Mouse (Mus musculus): ENCODE measurements around the gene Nkapd1. TPM values are rescaled to one million over a fixed set of nuclear protein-coding genes. Genes with fewer than 3 reads are reported as not detected.
A peak's percentile ranks its signal among the peaks of the same experiment; 100 is the strongest.

The Nkapd1 gene
- total RNA-seq (2014; rRNA removed) (10.9 and 19.3 TPM in 2 replicates), polyA plus RNA-seq (2015; fragmentation: Nextera tagmentation; extraction: Ambion mirVana) (18.7 and 22.5 TPM in 2 replicates)

- H3K9me3 ChIP-seq (ENCODE audit: low read length) = no peaks in the 10 kb centered on the region
- peaks cover 6% of the 10 kb centered on the region; the same call in 1 of the 2 replicates for H3K4me1 ChIP-seq (ENCODE audit: insufficient read depth, low read length)
- TF ChIP-seq CTCF (IDR thresholded peaks at IDR 0.05) = peak; percentile 33; the same call in 1 of the 2 replicates
- peaks cover 21% of the 10 kb centered on the region; the same call in 1 of the 2 replicates for H3K36me3 ChIP-seq (ENCODE audit: insufficient read depth, low read length)
- ATAC-seq (ENCODE audit: low FRiP score) = peak; percentile 93
- peak within 1 kb of the TSS; percentile 97 for H3K27ac ChIP-seq (ENCODE audit: low read depth, low read length)
- H3K9ac ChIP-seq (replicated peaks; ENCODE audit: low read length, poor library complexity, severe bottlenecking) = peak within 1 kb of the TSS; percentile 84
- H3K4me2 ChIP-seq (ENCODE audit: low read depth, low read length, poor library complexity, severe bottlenecking) = peak within 1 kb of the TSS; percentile 69
- peak within 1 kb of the TSS; percentile 79 for H3K4me3 ChIP-seq (ENCODE audit: low read depth, low read length)
- WGBS = under 1% methylated on average over 80 of the region's 81 CpGs
- DNase-seq (ENCODE audit: low spot score) = peak; percentile 93
- no peaks in the 10 kb centered on the region for H3K27me3 ChIP-seq (ENCODE audit: insufficient read depth, low read length)
Measured at GRCm38 (mm10) chr9:50616766-50617603, at the start of gene Nkapd1, which contains the start of gene Pih1d2. Nkapd1 (minus strand) TSS chr9:50617464. Pih1d2 (plus strand) TSS chr9:50617321.

- no peak overlapping the region for H3K9ac ChIP-seq (replicated peaks; ENCODE audit: low read length, poor library complexity, severe bottlenecking)
- no peaks in the 10 kb centered on the region for H3K4me1 ChIP-seq (ENCODE audit: insufficient read depth, low read length)
- ATAC-seq (ENCODE audit: low FRiP score) (no peak), DNase-seq (ENCODE audit: low spot score) (no peak)
- no peaks in the 10 kb centered on the region for H3K9me3 ChIP-seq (ENCODE audit: low read length)
- H3K4me2 ChIP-seq (ENCODE audit: low read depth, low read length, poor library complexity, severe bottlenecking) = no peak overlapping the region
- H3K36me3 ChIP-seq (ENCODE audit: insufficient read depth, low read length) = peaks cover 41% of the 10 kb centered on the region
- H3K27ac ChIP-seq (ENCODE audit: low read depth, low read length) = no peak overlapping the region
- H3K27me3 ChIP-seq (ENCODE audit: insufficient read depth, low read length) = no peaks in the 10 kb centered on the region
- no peak overlapping the region for H3K4me3 ChIP-seq (ENCODE audit: low read depth, low read length)
- no peak for TF ChIP-seq CTCF (IDR thresholded peaks at IDR 0.05)
- whole genome bisulfite sequencing = 85% methylated on average over 6 of the region's 6 CpGs
Measured at GRCm38 (mm10) chr9:50666442-50666841, 49.2 kb upstream of the Nkapd1 start.

GRCm38 (mm10) chr9:50664826-50665225 is 47.6 kb upstream of the Nkapd1 start:
- Histone ChIP-seq H3K4me2 (ENCODE audit: low read depth, low read length, poor library complexity, severe bottlenecking) (no peak overlapping the region), H3K4me3 (ENCODE audit: low read depth, low read length) (no peak overlapping the region), H3K36me3 (ENCODE audit: insufficient read depth, low read length) (peaks cover 38% of the 10 kb centered on the region), H3K4me1 (ENCODE audit: insufficient read depth, low read length) (no peaks in the 10 kb centered on the region), H3K27me3 (ENCODE audit: insufficient read depth, low read length) (no peaks in the 10 kb centered on the region), H3K27ac (ENCODE audit: low read depth, low read length) (no peak overlapping the region), H3K9ac (replicated peaks; ENCODE audit: low read length, poor library complexity, severe bottlenecking) (no peak overlapping the region), H3K9me3 (ENCODE audit: low read length) (no peaks in the 10 kb centered on the region)
- DNase-seq (ENCODE audit: low spot score) = no peak
- no peak for TF ChIP-seq CTCF (IDR thresholded peaks at IDR 0.05)
- no peak for ATAC-seq (ENCODE audit: low FRiP score)
- 93% methylated on average over 5 of the region's 5 CpGs for WGBS

GRCm38 (mm10) chr9:50660431-50660830 is 43.2 kb upstream of the Nkapd1 start:
- peaks cover 7% of the 10 kb centered on the region for H3K36me3 ChIP-seq (ENCODE audit: insufficient read depth, low read length)

GRCm38 (mm10) chr9:50659392-50660217 is 42.3 kb upstream of the Nkapd1 start, which contains the start of gene Dlat:
Dlat (minus strand) TSS chr9:50659780.
- H3K9ac ChIP-seq (replicated peaks; ENCODE audit: low read length, poor library complexity, severe bottlenecking) = peak within 1 kb of the TSS; percentile 95
- peak within 1 kb of the TSS; percentile 58 for H3K4me2 ChIP-seq (ENCODE audit: low read depth, low read length, poor library complexity, severe bottlenecking)
- ATAC-seq (ENCODE audit: low FRiP score) = peak; percentile 92
- TF ChIP-seq CTCF (IDR thresholded peaks at IDR 0.05) = no peak
- 0 out of 2 replicates have a peak, but pooled peaks cover 2% of the 10 kb centered on the region for H3K4me1 ChIP-seq (ENCODE audit: insufficient read depth, low read length)
- H3K36me3 ChIP-seq (ENCODE audit: insufficient read depth, low read length) = no peaks in the 10 kb centered on the region; the same call in 1 of the 2 replicates
- H3K9me3 ChIP-seq (ENCODE audit: low read length) = no peaks in the 10 kb centered on the region
- peak; percentile 94 for DNase-seq (ENCODE audit: low spot score)
- peak within 1 kb of the TSS; percentile 84 for H3K27ac ChIP-seq (ENCODE audit: low read depth, low read length)
- no peaks in the 10 kb centered on the region for H3K27me3 ChIP-seq (ENCODE audit: insufficient read depth, low read length)
- H3K4me3 ChIP-seq (ENCODE audit: low read depth, low read length) = peak within 1 kb of the TSS; percentile 94
- under 1% methylated on average over 58 of the region's 63 CpGs for WGBS

More at GRCm38 (mm10) chr9:50660431-50660830, 43.2 kb upstream of the Nkapd1 start:
- Histone ChIP-seq H3K27me3 (ENCODE audit: insufficient read depth, low read length) (no peaks in the 10 kb centered on the region), H3K9ac (replicated peaks; ENCODE audit: low read length, poor library complexity, severe bottlenecking) (peak overlapping the region; percentile 42; the same call in 1 of the 2 replicates), H3K27ac (ENCODE audit: low read depth, low read length) (peak overlapping the region; percentile 26; the same call in 1 of the 2 replicates), H3K4me3 (ENCODE audit: low read depth, low read length) (peak overlapping the region; percentile 94), H3K4me2 (ENCODE audit: low read depth, low read length, poor library complexity, severe bottlenecking) (peak overlapping the region; percentile 58), H3K4me1 (ENCODE audit: insufficient read depth, low read length) (0 out of 2 replicates have a peak, but pooled peaks cover 2% of the 10 kb centered on the region), H3K9me3 (ENCODE audit: low read length) (no peaks in the 10 kb centered on the region)
- 18% methylated on average over 12 of the region's 12 CpGs for WGBS
- no peak for TF ChIP-seq CTCF (IDR thresholded peaks at IDR 0.05)
- DNase-seq (ENCODE audit: low spot score) (peak; percentile 47), ATAC-seq (ENCODE audit: low FRiP score) (no peak)

Measured in midbrain, postnatal 0 days (tissue).